Mouse (Mus musculus) layer of hippocampus, adult 18-20 months (tissue): ENCODE data around the gene Ppm1k. TPM values are rescaled to one million over a fixed set of nuclear protein-coding genes. Genes with fewer than 3 reads are reported as not detected.
"Not testable (repeated sequence)": the region's sequence is repeated elsewhere in the genome, so short reads cannot be mapped to it uniquely, and the experiment has no call there.

Experiments used
- DNase-seq, 2 experiments: peaks; one replicate each; pipeline ENCODE4 v3.0.0; 2022; ENCODE audit warnings: low spot score in 2 of 2
- long read RNA-seq: library from polyadenylated mRNA; stranded (forward); transcript quantifications from one replicate; pipeline ENCODE4 v2.0.0, GENCODE M21; 2021
- total RNA-seq, 2 experiments: library from RNA; stranded (reverse); gene quantifications; 2 replicates each; pipeline ENCODE4 v1.2.3; 2021

The Ppm1k gene
- total RNA-seq, result 10 to 100 TPM; 73.7 to 85.4 TPM
- long read RNA-seq, full-length matches to known transcripts, result 3 of 15 reads
- long read RNA-seq, partial matches to known transcripts, result 7 of 15 reads
- long read RNA-seq, other reads (novel, unspliced or antisense), result 5 of 15 reads

DNA sequence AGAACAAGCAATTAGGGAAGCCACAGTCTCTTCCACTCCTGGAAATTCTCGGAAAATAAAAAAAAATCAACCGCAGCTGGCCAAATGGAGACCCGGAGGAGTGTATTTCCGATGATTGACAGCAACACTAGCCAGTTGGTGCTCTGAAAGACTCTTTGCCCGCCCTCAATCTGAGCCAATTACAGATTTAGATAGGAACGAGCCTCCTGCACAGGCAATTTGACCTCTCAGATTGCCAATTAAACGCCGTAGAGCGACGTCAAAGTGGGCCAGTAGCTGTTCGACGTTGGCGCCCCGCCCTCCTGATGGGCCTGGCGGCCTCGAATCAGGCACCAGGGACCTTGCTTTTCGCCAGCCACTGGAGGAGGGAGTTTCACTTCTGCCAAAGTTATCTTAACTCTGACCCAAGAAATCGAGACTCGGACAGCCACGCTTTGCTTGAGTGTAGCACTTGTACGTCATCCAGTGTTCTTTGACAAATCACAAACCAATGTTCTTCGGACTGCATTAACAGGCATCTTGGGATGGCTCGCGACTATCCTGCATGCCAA, at the start of gene Ppm1k:
Gene Ppm1k, minus strand, starts transcription at position 83 of the 551 bp plus-strand sequence.
- DNase-seq, result peak; percentile 99 to 100

DNA sequence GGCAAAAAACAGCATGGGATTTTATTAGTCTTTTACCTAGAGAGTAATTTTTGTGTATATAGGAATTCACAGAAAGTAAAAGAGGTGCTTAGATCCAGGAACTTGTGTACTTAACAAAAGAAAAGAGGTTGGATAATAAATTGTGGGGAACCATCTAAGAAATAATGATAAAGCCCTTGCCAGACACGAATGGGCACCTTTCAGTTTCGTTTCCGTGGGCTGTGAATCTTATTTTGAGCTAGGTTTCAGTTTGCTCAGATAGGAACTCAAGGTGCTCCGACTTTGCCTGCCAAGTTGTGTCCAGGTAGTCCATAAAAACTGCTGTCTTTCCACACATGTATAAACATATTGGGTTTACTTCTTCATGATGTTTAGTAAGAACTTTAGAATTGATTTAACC, 47.1 kb upstream of the Ppm1k start:
- DNase-seq, result no peak

DNA sequence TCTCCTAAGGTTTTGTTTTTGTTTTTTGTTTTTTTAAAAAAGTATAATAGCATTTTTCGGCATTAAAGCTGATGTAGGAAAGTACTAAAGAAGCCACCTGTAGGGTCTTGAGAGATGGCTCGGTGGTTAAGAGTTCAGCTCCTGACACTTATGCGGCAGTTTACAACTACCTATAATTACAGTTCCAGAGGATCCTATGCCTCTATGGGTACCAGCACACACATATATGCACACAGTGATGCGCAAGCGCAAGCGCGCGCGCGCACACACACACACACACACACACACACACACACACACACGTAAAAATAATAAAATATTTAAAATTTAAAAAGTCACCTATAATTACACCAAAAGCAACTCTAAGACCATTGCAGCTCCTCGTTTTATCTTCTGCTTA, 46.3 kb upstream of the Ppm1k start:
- DNase-seq, result no peak

DNA sequence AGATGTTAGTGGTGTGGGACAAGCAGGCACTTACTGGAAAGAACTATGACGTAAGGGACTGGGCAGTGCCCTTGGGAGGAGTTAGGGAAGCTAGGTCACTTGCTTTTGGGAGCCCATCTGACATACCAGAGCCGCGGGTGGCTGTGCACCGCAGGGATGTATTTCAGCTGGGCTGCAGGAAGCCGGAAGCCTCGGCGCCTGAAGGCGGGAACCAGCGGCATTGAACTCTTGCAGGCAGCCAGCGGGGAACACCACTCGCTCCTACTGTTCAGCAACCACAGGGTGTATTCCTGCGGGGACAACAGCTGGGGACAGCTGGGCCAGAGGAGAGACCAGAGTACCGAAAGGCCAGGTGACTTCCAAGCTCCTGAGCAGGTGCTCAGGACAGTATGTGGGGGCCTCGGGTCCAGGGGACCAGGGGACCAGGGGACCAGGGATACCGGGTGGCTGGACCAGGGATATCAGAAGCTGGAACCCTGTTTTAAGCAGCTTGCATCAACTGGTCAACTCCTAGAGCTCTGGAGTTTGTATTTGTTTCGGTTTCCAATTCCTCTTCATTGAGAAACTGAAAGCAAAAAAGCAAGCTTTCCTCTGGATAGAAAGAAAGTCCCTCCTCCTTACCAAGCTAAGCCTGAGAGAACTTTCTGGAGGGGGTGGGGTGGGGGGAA, 45.7 kb upstream of the Ppm1k start, which contains the start of gene Herc6:
Gene Herc6, plus strand, starts transcription at position 120 of the 668 bp plus-strand sequence.
- peak; percentile 28 to 55 for DNase-seq

DNA sequence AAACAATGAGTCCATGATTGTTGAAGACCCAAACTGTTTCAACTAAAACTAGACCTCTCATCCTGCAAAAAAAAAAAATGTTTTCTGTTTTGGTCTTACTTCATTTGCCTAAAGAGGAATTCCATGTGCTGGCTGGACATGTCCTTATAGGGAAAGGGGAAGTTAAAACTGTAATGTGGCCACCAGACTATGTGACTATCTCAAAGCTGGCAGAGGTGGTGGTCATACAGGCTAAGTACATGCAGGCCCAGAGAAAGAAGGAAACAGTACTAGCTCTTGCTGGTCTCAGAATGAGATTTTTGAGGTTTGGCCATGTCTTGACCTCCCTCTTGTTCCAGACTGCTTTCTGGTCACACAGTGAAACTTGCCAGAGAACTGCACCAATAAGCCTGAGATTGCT, 36.3 kb upstream of the Ppm1k start:
- DNase-seq, result no peak

DNA sequence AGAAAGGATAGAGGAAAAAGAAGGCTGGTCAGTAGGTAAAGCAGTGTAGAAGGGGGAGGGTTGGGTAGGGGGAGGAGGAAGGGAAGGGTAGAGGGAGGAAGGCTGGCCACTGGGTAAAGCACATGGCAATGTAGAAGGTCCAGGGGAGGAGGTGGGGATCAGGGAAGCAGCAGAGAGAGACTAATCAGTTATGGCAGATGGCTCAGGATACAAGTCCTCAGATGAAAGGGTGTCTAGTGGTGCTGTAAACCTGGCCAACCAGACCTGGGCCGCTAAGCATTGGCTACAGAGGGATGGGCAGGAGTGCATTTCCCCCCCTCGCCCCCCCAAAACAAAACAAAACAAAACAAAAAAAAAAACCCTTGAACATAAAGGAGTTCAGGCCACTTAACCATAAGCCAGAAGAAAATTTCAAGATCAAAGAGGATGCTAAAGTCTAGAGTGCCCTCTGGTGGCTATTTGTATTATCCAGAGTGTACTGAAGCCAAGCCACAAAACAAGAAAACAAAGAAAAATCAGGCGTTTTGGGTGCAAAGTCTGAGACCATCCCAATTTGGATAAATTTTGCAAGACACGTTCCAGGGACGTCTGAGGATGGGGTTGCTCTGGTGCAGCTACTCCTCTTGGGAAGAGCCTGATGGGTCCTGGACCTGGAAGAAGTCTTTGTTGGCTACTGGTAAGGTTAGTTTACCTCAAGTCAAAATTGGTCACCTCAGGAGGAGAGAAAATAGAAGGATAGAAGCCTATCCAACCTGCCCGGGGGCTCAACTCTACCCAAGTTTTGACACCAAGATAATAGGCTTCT, 35.1 kb upstream of the Ppm1k start:
- DNase-seq, result peak; percentile 14 to 78

DNA sequence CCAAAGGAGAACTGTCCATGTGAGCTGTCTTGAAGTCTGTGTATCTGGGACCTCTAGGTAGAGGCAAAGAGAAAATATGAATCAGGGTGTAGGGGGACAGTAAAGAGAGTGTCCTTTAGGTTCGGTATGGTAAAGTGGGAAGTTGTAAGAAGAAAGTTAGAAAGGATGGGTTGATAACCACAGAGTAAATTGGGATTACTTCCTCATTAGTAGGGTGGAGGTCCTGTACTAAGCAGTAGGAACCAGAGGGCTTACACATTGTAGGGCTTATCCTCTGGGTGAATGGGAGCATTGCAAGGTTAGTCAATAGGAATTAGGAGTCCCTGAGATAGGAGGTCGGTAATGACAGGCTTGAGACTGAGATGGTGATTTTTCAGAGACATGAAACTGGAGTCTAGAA, 32.4 kb upstream of the Ppm1k start:
- DNase-seq, result no peak

DNA sequence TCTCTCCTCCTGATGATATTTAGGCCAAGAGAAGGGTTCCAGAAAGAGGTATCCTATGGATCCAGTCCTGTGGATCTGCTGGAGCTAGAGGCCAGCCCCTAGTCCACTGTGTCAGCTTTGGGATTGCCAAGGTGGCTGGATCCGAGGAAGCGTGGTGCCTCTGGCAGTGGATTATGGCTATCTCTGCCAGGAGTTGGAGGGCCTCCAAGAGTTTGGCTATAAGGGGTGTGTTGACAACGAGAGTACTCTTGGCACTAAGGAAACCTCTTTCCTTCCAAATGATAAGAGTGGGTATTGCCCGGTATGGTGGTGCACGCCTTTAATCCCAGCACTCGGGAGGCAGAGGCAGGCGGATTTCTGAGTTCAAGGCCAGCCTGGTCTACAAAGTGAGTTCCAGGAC, 30.2 kb upstream of the Ppm1k start:
- DNase-seq, result no peak

DNA sequence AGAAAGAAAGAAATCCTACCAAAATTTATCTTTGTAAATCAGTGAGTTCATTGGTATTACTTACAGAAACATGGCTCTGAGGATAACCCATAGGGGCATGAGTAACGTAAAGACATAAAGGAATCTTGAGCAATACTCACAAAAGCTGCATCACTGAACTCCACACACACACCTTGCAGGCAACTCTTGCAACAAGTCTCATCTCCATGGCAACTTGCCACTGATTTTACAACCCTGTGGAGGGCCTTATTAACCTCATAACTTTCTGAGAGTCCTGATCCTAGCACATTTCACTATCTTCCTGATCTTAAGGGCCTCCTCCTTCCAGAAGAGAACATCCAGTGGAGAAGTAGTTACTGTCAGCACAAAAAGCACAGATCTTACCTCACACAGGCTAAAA, 28.2 kb upstream of the Ppm1k start:
- DNase-seq, result no peak

DNA sequence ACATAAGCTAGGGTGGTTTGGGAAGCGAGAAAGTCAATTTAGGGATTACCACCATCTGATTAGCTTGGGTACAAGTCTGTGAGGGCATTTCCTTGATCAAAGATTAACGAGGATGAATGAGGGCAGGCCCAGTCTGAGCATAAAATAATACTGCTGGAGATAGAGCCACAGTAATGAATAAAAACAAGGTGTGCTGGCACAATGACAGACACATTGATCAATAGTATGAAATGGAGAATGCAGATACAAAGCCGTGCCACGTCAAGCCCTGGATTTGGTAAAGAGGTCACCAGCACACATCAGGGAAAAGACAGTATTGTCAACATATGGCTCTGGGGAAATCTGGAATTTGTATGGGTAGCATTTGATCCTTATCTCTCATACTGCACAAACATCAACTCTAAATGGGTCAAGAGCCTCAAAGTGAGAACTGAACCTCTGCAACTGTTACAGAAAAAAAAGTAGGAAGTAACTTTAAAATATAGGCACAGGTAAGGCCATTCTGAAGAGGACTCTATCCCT, 22.6 kb upstream of the Ppm1k start:
- DNase-seq, result no peak

DNA sequence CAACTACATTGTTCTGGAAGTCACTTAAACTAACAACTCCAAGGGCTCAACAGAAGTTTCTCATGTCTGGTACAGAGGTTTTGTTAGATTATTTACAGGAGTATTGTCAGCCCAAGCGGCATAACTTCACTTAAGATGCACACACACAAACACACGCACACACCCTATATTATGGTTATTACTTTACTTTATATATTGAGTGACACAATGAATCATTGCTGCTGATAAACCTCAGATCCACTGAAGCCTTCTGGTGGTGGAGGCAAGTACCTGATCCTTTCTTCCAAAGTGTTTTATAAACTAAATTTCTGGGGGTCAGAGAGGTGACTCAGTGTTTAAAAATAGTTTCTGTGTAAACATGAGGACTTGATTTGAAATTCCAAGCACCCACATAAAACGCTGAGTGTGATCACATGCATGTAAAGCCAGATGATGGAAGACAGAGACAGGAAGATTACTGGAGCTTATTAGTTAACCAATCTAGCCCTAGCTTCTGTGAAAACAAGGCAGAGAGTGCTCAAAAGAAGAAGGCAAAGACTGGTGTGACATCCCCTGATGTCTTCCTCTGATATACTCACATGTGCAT, 16.0 kb upstream of the Ppm1k start:
- DNase-seq, result no peak

DNA sequence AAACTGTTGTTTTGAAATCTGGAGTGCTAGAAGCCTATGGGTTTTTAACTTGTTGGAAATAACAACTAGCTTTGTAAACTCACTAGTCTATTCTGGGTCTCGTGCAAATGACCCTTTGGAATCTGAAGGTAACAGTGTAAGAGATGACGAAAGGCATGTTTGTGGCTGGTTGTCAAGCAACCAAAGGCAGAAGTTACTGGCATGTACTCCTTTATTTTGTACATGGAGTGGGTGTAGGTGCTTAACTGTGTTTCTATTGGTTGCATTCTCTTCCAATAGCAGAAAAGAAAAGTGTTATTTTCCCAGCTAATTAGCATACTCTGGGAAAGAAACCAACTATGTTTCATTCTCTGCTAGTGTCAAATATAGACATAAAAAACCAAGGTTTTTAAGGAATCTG, 9.6 kb upstream of the Ppm1k start:
- peak in 1 of 2 experiments; percentile 22 for DNase-seq

DNA sequence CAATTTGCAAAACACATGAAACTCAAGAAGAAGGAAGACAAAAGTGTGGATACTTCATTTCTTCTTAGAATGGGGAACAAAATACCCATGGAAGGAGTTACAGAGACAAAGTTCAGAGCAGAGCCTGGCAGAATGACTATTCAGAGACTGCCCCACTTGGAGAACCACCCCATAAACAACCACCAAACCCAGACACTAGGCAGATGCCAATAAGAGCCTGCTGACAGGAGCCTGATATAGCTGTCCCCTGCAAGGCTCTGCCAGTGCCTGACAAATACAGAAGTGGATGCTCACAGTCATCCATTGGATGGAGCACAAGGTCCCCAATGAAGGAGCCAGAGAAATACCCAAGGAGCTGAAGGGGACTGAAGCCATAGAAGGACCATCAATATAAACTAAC, 8.3 kb upstream of the Ppm1k start:
- DNase-seq, result not testable (repeated sequence)

DNA sequence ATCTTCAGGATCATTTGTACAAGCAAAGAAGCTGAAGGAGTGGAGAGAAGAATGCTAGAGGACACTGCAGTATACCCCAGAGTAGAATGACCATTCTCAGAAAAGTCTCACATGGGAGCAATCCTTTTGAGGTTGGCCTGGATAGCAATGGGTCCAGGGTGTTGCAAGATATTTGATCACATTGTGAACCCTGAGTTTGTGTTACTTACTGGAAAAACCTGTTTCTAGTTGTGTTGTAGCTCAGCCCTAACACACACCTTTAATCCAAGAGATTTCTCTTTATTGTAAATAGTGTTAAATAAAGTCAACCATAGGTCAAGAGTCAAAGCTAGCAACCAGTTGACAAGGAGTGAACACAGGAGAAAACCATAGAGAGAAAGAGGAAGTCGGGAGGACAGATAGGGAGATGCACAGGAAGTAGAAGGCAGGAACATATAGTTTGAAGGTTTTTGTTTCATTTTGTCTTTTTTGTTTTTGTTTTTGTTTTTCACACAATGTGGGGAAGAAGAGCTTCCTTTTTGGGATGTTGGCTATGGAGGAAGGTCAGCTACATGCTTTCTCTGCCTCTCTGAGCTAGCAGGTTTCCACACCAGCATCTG, 6.6 kb upstream of the Ppm1k start:
- no peak for DNase-seq

DNA sequence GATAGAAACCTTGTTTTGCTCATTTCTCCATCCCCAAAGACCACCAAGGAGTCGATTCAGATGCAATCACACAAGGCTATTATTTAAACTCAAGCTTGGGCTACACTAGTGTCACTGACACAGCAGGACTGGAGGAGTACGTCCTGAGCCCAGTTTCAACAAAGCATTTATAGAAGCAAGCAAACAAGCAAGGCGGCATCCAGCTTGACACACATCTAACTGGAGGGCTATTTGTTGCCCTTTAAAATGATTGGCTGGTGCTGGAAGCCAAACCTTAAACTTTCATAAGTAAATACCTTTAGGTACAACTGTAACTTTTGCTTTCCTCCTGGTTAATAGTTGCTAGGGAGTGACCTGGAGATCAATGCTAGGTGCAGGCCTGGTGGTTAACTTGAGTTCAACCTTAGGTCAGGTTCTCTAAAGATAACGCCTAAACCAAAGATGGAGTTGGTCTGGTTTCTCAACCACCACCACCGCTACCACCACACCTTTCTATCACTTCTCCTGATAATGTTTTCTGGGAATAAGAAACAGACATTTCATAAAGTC, 5.8 kb upstream of the Ppm1k start:
- no peak for DNase-seq

DNA sequence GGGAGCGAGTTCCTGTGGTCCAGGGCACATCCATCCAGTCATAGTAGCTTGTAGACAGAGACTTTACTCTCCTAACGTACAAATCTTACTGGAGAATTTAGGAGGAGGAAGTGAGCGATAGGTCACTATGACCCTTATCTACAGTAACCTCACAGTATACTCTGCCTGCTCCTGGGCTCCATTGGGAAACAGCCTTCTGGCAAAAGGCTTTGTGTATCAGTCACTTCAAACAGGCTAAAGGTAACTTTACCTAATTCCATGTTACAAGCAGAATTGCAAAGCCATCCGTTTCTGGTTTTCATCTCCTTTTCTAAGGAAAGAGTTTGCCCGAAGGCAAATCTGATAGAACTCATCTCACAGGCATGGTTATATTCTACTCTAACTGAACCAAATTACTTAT, 2.6 kb upstream of the Ppm1k start:
- no peak for DNase-seq

DNA sequence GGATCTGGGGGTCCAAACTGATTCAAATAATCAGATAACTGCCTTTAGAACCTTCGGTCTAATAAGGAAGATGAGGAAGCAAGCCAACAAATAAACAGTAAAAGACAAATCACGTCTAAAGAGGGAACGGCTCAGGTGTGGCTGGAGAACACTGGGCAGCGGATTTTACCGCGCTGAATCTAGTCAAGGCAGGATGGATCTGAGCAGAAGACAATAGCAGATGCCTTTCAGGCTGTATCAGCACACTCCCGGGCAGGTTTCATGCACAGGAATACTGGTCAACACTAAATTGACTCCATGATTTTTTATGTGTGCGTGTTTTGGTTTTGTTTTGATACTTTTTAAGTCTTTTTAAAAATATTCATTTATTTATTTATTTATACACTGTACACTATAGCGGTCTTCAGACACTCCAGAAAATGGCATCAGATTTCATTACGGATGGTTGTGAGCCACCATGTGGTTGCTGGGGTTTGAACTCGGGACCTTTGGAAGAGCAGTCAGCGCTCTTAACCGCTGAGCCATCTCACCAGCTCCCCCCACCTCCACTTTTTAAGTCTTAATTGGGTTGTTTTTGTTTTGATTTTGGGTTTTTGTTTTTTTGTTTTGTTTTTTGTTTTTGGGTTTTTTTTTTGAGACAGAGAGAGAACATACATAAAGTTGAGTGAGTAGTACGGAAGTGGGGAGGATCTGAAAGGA, 852 bp upstream of the Ppm1k start:
- no peak for DNase-seq

DNA sequence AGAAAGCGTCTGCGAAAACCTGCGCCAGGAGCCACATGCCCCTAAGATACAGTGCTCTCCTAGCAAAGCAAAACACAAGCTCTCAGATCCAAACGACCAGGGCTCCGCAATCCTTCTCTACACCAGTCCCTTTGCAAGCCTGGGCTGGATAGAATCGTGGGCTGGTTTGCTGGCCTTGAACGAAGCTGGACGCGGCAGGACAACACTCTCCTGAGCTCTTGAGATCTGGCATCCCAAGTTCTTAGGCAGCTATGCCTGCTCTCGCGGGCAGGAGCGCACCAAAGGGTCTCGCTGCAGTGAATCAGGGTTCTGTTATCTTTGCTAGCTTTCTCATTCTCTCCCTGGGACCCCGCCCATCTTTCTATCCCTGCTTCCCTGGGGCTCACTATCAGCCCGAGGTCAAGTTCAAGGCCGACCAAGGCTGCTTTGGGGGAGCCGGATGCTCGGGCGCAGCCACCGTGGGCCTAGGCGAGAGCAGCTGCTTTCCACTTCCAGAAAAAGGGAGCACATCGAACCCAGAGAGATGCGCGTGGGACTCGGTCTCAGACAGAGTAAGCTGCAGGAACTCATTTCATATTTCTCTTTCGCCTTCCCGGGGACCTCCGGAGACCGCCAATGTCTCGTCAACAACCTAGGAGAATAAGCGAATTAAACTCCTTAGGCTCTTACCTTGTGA, 519 bp downstream of the Ppm1k start:
- DNase-seq, result peak; percentile 12 to 55

DNA sequence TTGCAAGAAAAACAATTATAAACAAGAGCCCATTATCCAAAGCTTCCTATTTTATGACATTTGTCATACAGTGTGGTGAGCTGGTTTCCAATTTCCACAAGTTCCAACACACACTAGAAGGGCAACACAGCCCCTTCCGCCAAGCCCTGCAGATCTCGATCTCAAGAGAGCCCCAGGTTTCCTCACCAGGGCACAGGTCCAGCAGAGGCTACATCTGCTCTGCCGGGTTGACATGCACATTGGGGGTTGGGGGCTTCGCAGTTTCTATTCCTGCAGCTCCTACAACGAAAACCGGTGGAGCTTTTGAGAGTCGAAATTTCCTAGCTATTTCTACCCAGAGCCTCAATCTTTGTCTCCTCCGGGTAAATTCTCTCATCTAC, 1.0 kb downstream of the Ppm1k start:
- peak in 1 of 2 experiments; percentile 49 for DNase-seq

DNA sequence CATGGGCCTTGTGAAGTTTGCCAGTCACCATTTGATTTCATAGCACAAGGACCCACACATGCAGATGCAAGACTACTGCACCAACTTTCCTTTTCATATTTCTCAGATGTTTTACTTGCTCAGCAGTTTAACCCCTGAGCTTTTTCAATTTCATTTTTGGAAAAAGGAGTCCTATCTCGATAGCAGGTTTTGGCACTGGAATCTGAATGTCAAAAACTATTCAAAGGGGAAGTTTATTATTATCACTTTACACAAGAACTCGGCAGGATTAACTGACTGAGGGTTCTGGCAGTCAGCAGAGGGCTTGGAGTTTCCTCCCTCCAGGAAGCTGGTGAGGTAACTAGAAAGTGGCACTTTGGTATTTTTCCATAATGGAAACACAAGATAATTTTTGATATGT, 1.9 kb downstream of the Ppm1k start:
- no peak for DNase-seq
